Comparison of ENCODE assay signal across 8 mouse cellular contexts in genomic region chr6:85333732-85334131, GRCm38 (mm10). TPM values are rescaled to one million over a fixed set of nuclear protein-coding genes. Genes with fewer than 3 reads are reported as not detected.
DNase-seq lines count a peak whose midpoint lies in the region; ATAC-seq and TF ChIP-seq lines count a peak whose summit lies in the region.

No protein-coding gene starts in this region.

- H3K4me2 ChIP-seq in kidney, embryonic 14.5 days (replicated peaks; ENCODE audit: low read depth, low read length) = peak overlapping the region; percentile 96
- H3K4me2 ChIP-seq in limb, embryonic 15.5 days = peak overlapping the region; percentile 98

- no peak for TF ChIP-seq POLR2A in MEL (IDR thresholded peaks at IDR 0.05; ENCODE audit: control insufficient read depth in 1 of 2, insufficient read depth in 1 of 2, low read depth in 1 of 2, low read length in 2 of 2, poor library complexity in 1 of 2)

- H3K9ac ChIP-seq in kidney, embryonic 14.5 days (ENCODE audit: low read depth, low read length) = peak overlapping the region; percentile 63
- peak overlapping the region; percentile 62 for H3K9ac ChIP-seq in MEL (ENCODE audit: control insufficient read depth, low read depth, low read length, poor library complexity, severe bottlenecking)
- peak overlapping the region; percentile 26; the same call in 1 of the 2 replicates for H3K9ac ChIP-seq in limb, embryonic 15.5 days

- no peak for ATAC-seq in kidney, embryonic 14.5 days (ENCODE audit: low FRiP score, low TSS enrichment)
- no peak for ATAC-seq in limb, embryonic 15.5 days (ENCODE audit: insufficient number of reproducible peaks, low FRiP score, low TSS enrichment, low read depth)
- 0 out of 2 replicates have a peak, but pooled peaks have one; percentile 10 for ATAC-seq in monocyte, adult 5-6 weeks (replicated peaks; ENCODE audit: insufficient number of reproducible peaks, low FRiP score, low TSS enrichment, poor library complexity, severe bottlenecking)

- TF ChIP-seq CTCF in MEL (IDR thresholded peaks at IDR 0.05 in 2 of 3, conservative IDR thresholded peaks at IDR 0.05 in 1 of 3; ENCODE audit: control insufficient read depth in 1 of 3, insufficient read depth in 1 of 3, low read depth in 2 of 3, low read length in 3 of 3, poor library complexity in 1 of 3, severe bottlenecking in 1 of 3) = no peak

- H3K27ac ChIP-seq in kidney, embryonic 14.5 days (ENCODE audit: low read depth, low read length) = peak overlapping the region; percentile 87; the same call in 1 of the 2 replicates
- peak overlapping the region; percentile 86 for H3K27ac ChIP-seq in MEL (ENCODE audit: control insufficient read depth, low read depth, low read length)
- peak overlapping the region; percentile 95 for H3K27ac ChIP-seq in forebrain, embryonic 10.5 days
- H3K27ac ChIP-seq in limb, embryonic 15.5 days = peak overlapping the region; percentile 90

- H3K9me3 ChIP-seq in kidney, embryonic 14.5 days (ENCODE audit: control insufficient read depth, low read length) = no peaks in the 10 kb centered on the region
- H3K9me3 ChIP-seq in MEL (replicated peaks; ENCODE audit: insufficient read depth, low read length) = no peaks in the 10 kb centered on the region
- H3K9me3 ChIP-seq in forebrain, embryonic 10.5 days = no peaks in the 10 kb centered on the region
- no peaks in the 10 kb centered on the region for H3K9me3 ChIP-seq in limb, embryonic 15.5 days

- no peak for DNase-seq in kidney, adult 11 months
- peak; percentile 89 for DNase-seq in MEL (ENCODE audit: low read depth, low spot score)
- DNase-seq in forebrain, embryonic 10.5 days (ENCODE audit: extremely low spot score, low spot score) = no peak
- no peak for DNase-seq in ovary, postnatal 36 days (ENCODE audit: low spot score)
- DNase-seq in gastrocnemius, postnatal 10 days = no peak

- WGBS in kidney, embryonic 14.5 days = 1% methylated on average over 13 of the region's 13 CpGs
- 3% methylated on average over 13 of the region's 13 CpGs for WGBS in forebrain, embryonic 10.5 days
- 2% methylated on average over 13 of the region's 13 CpGs for WGBS in limb, embryonic 15.5 days

- TF ChIP-seq EP300 in MEL (IDR thresholded peaks at IDR 0.05; ENCODE audit: low read depth in 1 of 2, low read length in 2 of 2) = peak in 1 of 2 experiments; percentile 35; a peak in 1 of 4 replicates

- H3K27me3 ChIP-seq in kidney, embryonic 14.5 days (ENCODE audit: control insufficient read depth, insufficient read depth, low read length) = no peaks in the 10 kb centered on the region
- no peaks in the 10 kb centered on the region for H3K27me3 ChIP-seq in MEL (ENCODE audit: control insufficient read depth in 1 of 2, insufficient read depth in 2 of 2, low read length in 2 of 2)
- peaks cover 40% of the 10 kb centered on the region for H3K27me3 ChIP-seq in forebrain, embryonic 10.5 days (ENCODE audit: poor library complexity, severe bottlenecking)
- peaks cover 4% of the 10 kb centered on the region; the same call in 1 of the 2 replicates for H3K27me3 ChIP-seq in limb, embryonic 15.5 days

- H3K79me2 ChIP-seq in MEL (ENCODE audit: control insufficient read depth, insufficient read depth, low read length, poor library complexity) = peaks cover 2% of the 10 kb centered on the region; the same call in 1 of the 2 replicates

- H3K36me3 ChIP-seq in kidney, embryonic 14.5 days (ENCODE audit: control insufficient read depth, insufficient read depth, low read length) = no peaks in the 10 kb centered on the region
- peaks cover 0 to 8% of the 10 kb centered on the region in 2 experiments; a peak in 2 of 4 replicates for H3K36me3 ChIP-seq in MEL (ENCODE audit: control insufficient read depth in 1 of 2, insufficient read depth in 2 of 2, low read length in 2 of 2)
- no peaks in the 10 kb centered on the region for H3K36me3 ChIP-seq in forebrain, embryonic 10.5 days (replicated peaks)
- H3K36me3 ChIP-seq in limb, embryonic 15.5 days = peaks cover 20% of the 10 kb centered on the region

- H3K4me1 ChIP-seq in kidney, embryonic 14.5 days (ENCODE audit: control insufficient read depth, insufficient read depth, low read length) = peaks cover 7% of the 10 kb centered on the region; the same call in 1 of the 2 replicates
- H3K4me1 ChIP-seq in MEL (ENCODE audit: control insufficient read depth in 1 of 2, insufficient read depth in 2 of 2, low read length in 2 of 2) = peaks cover 2 to 15% of the 10 kb centered on the region in 2 experiments; a peak in 3 of 4 replicates
- peaks cover 39% of the 10 kb centered on the region for H3K4me1 ChIP-seq in forebrain, embryonic 10.5 days
- peaks cover 14% of the 10 kb centered on the region for H3K4me1 ChIP-seq in limb, embryonic 15.5 days

- H3K4me3 ChIP-seq in kidney, embryonic 14.5 days (ENCODE audit: low read length) = peak overlapping the region; percentile 74
- peak overlapping the region; percentile 73 to 92 for H3K4me3 ChIP-seq in MEL (ENCODE audit: control insufficient read depth in 1 of 2, insufficient read depth in 1 of 2, low read depth in 2 of 2, low read length in 2 of 2)
- H3K4me3 ChIP-seq in forebrain, embryonic 10.5 days = peak overlapping the region; percentile 80
- peak overlapping the region; percentile 69 for H3K4me3 ChIP-seq in limb, embryonic 15.5 days

- no peak for TF ChIP-seq RAD21 in MEL (IDR thresholded peaks at IDR 0.05; ENCODE audit: low read depth, low read length)

TF ChIP-seq in MEL, 35 proteins besides CTCF, POLR2A, EP300 and RAD21:
- TF ChIP-seq RCOR1 (IDR thresholded peaks at IDR 0.05; ENCODE audit: low read depth, low read length) (peak; percentile 46; the same call in 1 of the 2 replicates), NELFE (IDR thresholded peaks at IDR 0.05; ENCODE audit: low read depth, low read length) (peak; percentile 33; the same call in 1 of the 2 replicates), SIN3A (IDR thresholded peaks at IDR 0.05; ENCODE audit: low read length) (no peak), TBP (IDR thresholded peaks at IDR 0.05; ENCODE audit: low read depth, low read length) (peak; percentile 49), ELF1 (IDR thresholded peaks at IDR 0.05; ENCODE audit: low read depth, low read length) (peak; percentile 81), SMC3 (IDR thresholded peaks at IDR 0.05; ENCODE audit: low read depth, low read length) (no peak; the same call in 1 of the 2 replicates), MYC (IDR thresholded peaks at IDR 0.05; ENCODE audit: low read depth, low read length) (0 out of 2 replicates have a peak, but pooled peaks have one; percentile 36)

RNA-seq across cellular contexts. Expression of gene Sfxn5, which starts 0.5 kb away (rescaled TPM):
- 9.3 and 11.9 TPM in 2 replicates for polyA plus RNA-seq in kidney, embryonic 14.5 days (2014; fragmentation: Nextera tagmentation; extraction: Ambion mirVana)
- total RNA-seq in MEL (2012; rRNA removed) = 1.8 and 2.0 TPM in 2 replicates
- 1 to 10 TPM in 1 of 2 experiments, not detected in 1; 3.0 TPM for polyA plus RNA-seq in MEL (2012; ENCODE audit: insufficient read depth in 1 of 2, insufficient read length in 2 of 2, low read depth in 1 of 2, low replicate concordance in 2 of 2, missing spikeins in 1 of 2)
- 11.7 and 14.3 TPM in 2 replicates for polyA plus RNA-seq in forebrain, embryonic 10.5 days (2016; fragmentation: Nextera tagmentation; extraction: Ambion mirVana)
- 6.3 and 7.1 TPM in 2 replicates for polyA plus RNA-seq in limb, embryonic 15.5 days (2015; fragmentation: Nextera tagmentation; extraction: Ambion mirVana)
- 3.7 to 7.3 TPM (median 4.6 TPM) in 3 replicates for total RNA-seq in monocyte, adult 5-6 weeks (2017)
- total RNA-seq in gastrocnemius, postnatal 10 days (2021) = 1 to 10 TPM; 2.8 to 5.1 TPM

RNA-seq across cellular contexts. Expression of gene Rab11fip5, which starts 40.7 kb away (rescaled TPM):
- polyA plus RNA-seq in kidney, embryonic 14.5 days (2014; fragmentation: Nextera tagmentation; extraction: Ambion mirVana) = 7.7 and 9.0 TPM in 2 replicates
- 3.1 and 3.3 TPM in 2 replicates for total RNA-seq in MEL (2012; rRNA removed)
- 1 to 10 TPM in 1 of 2 experiments, not detected in 1; 8.5 TPM for polyA plus RNA-seq in MEL (2012; ENCODE audit: insufficient read depth in 1 of 2, insufficient read length in 2 of 2, low read depth in 1 of 2, low replicate concordance in 2 of 2, missing spikeins in 1 of 2)
- polyA plus RNA-seq in forebrain, embryonic 10.5 days (2016; fragmentation: Nextera tagmentation; extraction: Ambion mirVana) = 2.5 and 3.1 TPM in 2 replicates
- polyA plus RNA-seq in limb, embryonic 15.5 days (2015; fragmentation: Nextera tagmentation; extraction: Ambion mirVana) = 21.7 and 24.8 TPM in 2 replicates
- total RNA-seq in monocyte, adult 5-6 weeks (2017) = 1.6 to 3.0 TPM (median 1.6 TPM) in 3 replicates
- total RNA-seq in gastrocnemius, postnatal 10 days (2021) = 10 to 100 TPM; 36.9 to 42.1 TPM
